Mouse (Mus musculus) embryonic facial prominence, embryonic 13.5 days (tissue): ENCODE measurements around the gene Ppp6r3. TPM values are rescaled to one million over a fixed set of nuclear protein-coding genes. Genes with fewer than 3 reads are reported as not detected.

ENCODE experiments used
- ATAC-seq: fragments of 200-750 bp; cut with Nextera tagmentation; 2 replicates; pipeline ENCODE4 v1.8.0; 2017; ENCODE audit warnings: low read depth; ENCODE audit not compliant: insufficient number of reproducible peaks, insufficient read depth, low FRiP score, low TSS enrichment
- H3K27ac ChIP-seq: fragments of 300-500 bp; sonication (generic); 2 replicates; pipeline ENCODE4 v1.5.1; 2015; ENCODE audit warnings: moderate library complexity, mild to moderate bottlenecking, inconsistent platforms
- H3K27me3 ChIP-seq: fragments of 300-500 bp; sonication (generic); 2 replicates; pipeline ENCODE4 v1.6.1; 2015; ENCODE audit warnings: mild to moderate bottlenecking, inconsistent platforms
- H3K36me3 ChIP-seq: fragments of 300-500 bp; sonication (generic); 2 replicates; pipeline ENCODE4 v1.6.1; 2015; ENCODE audit warnings: mild to moderate bottlenecking, inconsistent platforms
- H3K4me1 ChIP-seq: fragments of 300-500 bp; sonication (generic); 2 replicates; pipeline ENCODE4 v1.6.1; 2015; ENCODE audit warnings: inconsistent platforms
- H3K4me2 ChIP-seq: fragments of 300-500 bp; sonication (generic); 2 replicates; pipeline ENCODE4 v1.6.1; 2015; ENCODE audit warnings: moderate library complexity, mild to moderate bottlenecking, inconsistent platforms
- H3K4me3 ChIP-seq: fragments of 300-500 bp; sonication (generic); 2 replicates; pipeline ENCODE4 v1.5.1; 2015; ENCODE audit warnings: mild to moderate bottlenecking, inconsistent platforms
- H3K9ac ChIP-seq: fragments of 300-500 bp; sonication (generic); 2 replicates; pipeline ENCODE4 v1.6.1; 2015; ENCODE audit warnings: mild to moderate bottlenecking, inconsistent platforms
- H3K9me3 ChIP-seq: fragments of 300-500 bp; sonication (generic); 2 replicates; pipeline ENCODE4 v1.6.1; 2016; ENCODE audit warnings: inconsistent platforms
- WGBS: fragments of 180-500 bp; shearing (Covaris S2); methylation state at CpG from one replicate; pipeline ENCODE4 v1.1.7; 2015; ENCODE audit warnings: mixed read lengths; 5-methylcytosine and 5-hydroxymethylcytosine counted together
- polyA plus RNA-seq: library from polyadenylated mRNA; unstranded; fragments of >200 nt; fragmentation: Nextera tagmentation; extraction: Ambion mirVana; gene quantifications from 2 replicates; pipeline ENCODE4 v1.2.1, GENCODE M21; 2015

The Ppp6r3 gene
- polyA plus RNA-seq, 1 experiment from 2014 or later: 63.9 TPM

DNA sequence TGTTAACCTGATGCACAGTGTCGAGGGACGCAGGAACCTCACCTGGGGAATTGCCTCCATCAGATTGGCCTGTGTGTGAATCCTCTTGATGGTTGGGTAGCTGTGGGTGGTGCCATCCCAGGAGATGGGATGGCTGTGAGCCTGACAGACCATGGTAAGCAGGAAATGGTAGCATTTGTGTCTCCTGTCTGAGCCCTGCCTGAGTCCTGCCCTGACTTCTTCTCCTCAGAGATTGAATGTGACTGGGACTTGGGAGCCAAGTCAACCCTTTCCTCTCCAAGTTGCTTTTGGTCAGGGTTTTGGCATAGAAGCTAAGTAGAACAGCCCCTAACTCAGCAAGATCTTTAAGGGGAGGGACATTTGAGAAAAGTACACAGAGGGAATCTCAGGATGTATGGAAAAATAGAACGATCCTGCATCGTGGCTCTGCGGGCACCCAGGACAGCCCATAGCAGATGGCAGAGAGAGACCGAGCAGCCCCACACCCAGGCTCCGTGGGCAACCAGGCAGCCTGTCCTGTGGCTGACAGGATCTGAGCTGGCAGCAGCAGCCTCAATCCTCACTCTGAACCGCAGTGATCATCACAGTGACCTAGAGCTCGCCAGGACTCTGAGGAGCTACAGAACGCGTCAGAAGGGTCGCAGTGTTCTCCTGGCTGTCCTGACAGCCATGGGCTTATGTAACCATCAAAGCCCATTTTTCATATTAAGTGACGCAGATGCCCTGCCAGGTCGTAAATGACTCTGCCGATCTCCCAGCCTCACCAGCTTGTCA, 147.3 kb downstream of the Ppp6r3 start:
- H3K4me1 ChIP-seq: no peaks in the 10 kb centered on the region
- H3K36me3 ChIP-seq: no peaks in the 10 kb centered on the region
- H3K27ac ChIP-seq: no peak overlapping the region
- 0 out of 2 replicates have a peak overlapping the region, but pooled peaks have one; percentile 32 for H3K9ac ChIP-seq
- no peak for ATAC-seq
- no peak overlapping the region for H3K4me2 ChIP-seq
- no peaks in the 10 kb centered on the region for H3K9me3 ChIP-seq
- 81% methylated on average over 15 of the region's 15 CpGs for WGBS
- H3K27me3 ChIP-seq: no peaks in the 10 kb centered on the region
- no peak overlapping the region for H3K4me3 ChIP-seq

DNA sequence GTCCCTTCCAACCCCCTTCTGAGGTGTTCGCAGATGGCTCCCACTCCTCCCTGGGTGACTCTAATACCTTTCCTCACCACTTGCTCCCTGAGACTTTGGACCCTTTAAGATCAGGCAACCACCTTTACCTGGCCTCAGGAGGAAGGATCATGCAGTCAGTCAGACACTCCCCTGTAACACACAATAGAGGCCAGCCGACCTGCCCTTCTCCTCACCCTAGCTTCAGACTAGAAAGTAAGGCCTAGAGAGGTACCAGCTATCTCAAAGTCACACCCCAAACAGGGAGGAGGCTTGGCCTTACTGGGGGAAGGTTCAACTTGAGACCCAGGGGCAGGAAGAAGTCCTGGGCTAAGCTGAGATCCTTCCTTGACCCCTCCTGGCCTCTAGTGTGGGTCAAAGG, 151.3 kb downstream of the Ppp6r3 start:
- Histone ChIP-seq H3K9me3 (no peaks in the 10 kb centered on the region), H3K27ac (no peak overlapping the region), H3K4me3 (no peak overlapping the region), H3K4me2 (no peak overlapping the region), H3K4me1 (no peaks in the 10 kb centered on the region), H3K36me3 (no peaks in the 10 kb centered on the region), H3K9ac (no peak overlapping the region), H3K27me3 (no peaks in the 10 kb centered on the region)
- ATAC-seq: no peak
- 87% methylated on average over 2 of the region's 2 CpGs for WGBS

DNA sequence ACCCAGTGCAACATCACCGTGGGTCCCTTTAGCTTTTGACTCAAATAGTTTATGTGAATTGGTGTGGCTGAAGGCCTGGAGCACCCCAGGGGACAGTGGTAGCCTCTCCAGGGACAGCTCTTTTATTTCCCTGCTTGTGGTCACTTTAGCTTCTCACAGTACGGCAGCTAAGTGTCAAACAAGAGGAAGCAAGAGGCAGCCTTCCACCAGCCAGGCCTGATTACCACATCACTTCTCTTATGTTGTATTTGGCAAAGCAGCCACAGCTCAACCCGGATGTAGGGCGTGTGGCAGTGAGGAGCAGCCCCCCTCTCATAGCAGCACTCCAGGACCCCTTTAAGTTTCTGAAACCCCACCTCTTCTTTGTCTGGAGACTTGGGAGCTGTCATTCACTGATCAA, 152.6 kb downstream of the Ppp6r3 start:
- Histone ChIP-seq H3K9me3 (no peaks in the 10 kb centered on the region), H3K36me3 (no peaks in the 10 kb centered on the region), H3K9ac (no peak overlapping the region), H3K4me3 (no peak overlapping the region), H3K4me2 (no peak overlapping the region), H3K27ac (no peak overlapping the region), H3K4me1 (no peaks in the 10 kb centered on the region), H3K27me3 (no peaks in the 10 kb centered on the region)
- WGBS: 62% methylated on average over 4 of the region's 4 CpGs
- no peak for ATAC-seq

DNA sequence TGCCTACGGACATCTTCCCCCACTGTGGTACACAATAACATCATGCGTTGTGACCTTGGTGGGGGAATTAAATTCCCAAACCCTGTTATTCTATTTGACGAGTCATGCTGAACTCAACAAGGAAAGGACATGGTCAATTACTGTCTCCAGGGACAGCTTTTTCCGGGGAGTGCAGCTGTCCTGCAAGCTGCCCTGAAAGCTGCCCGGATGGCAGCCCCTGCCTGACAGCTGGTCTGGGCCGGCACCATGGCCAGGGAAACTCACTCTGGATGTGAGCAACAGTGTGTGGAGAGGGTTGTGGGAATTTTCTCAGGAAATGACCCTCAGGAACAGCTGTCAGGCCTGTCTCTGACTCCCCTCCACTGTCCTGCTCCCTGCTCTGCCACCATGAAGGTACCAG, 153.1 kb downstream of the Ppp6r3 start:
- ATAC-seq: no peak
- Histone ChIP-seq H3K4me2 (no peak overlapping the region), H3K27me3 (no peaks in the 10 kb centered on the region; the same call in 1 of the 2 replicates), H3K36me3 (no peaks in the 10 kb centered on the region), H3K27ac (no peak overlapping the region), H3K4me3 (no peak overlapping the region), H3K9me3 (no peaks in the 10 kb centered on the region), H3K9ac (no peak overlapping the region), H3K4me1 (no peaks in the 10 kb centered on the region)
- 59% methylated on average over 6 of the region's 6 CpGs for WGBS

DNA sequence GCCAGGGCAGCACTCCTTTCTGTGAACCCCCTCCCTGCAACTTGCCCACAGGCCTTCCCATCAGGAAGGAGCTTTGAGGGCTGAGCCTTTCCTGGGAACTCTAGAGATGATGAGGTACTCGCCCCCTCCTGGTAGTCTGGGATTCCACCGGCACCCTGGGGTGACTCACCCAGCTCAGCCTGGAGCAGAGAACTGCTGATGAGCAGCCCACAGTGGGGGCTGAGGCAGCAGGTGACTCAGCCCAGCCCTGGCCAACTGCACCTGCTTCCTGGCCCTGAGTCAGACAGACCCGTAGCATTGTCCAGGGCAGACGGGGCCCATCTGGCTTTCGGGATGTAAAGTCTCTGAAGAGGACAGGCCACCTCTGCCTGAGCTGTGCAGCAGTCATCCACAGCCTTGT, 156.3 kb downstream of the Ppp6r3 start:
- ATAC-seq: no peak
- 58% methylated on average over 5 of the region's 5 CpGs for WGBS
- no peaks in the 10 kb centered on the region for H3K9me3 ChIP-seq
- no peak overlapping the region for H3K9ac ChIP-seq
- peaks cover 25% of the 10 kb centered on the region for H3K27me3 ChIP-seq
- H3K36me3 ChIP-seq: no peaks in the 10 kb centered on the region
- H3K4me2 ChIP-seq: no peak overlapping the region
- no peak overlapping the region for H3K27ac ChIP-seq
- H3K4me3 ChIP-seq: no peak overlapping the region
- peaks cover 5% of the 10 kb centered on the region for H3K4me1 ChIP-seq

DNA sequence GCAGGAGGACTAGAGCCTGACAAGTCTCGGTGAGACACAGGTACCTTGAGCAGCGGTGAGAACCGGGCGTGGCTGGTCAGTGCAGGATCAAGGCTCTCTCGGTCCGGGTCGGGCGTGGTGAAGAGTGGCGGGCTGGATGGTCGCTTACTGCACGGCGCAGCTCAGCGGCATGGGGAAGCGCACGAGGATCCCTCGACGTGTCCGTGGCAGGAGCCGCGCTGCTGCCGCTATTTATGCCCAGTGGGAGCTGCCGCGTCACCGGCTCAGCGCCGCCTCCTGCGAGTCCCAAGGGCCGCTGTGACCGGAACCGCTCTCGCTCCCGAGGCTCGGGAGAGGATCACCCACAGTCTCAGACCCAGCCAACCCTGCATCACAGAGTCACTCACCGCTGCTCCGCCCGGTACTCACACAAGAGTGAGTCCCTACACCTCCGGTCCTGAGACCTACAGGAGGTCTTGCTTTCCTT, 161.2 kb downstream of the Ppp6r3 start, which contains the start of gene Gal:
Gene Gal, minus strand, starts transcription at position 277 of the 466 bp plus-strand sequence.
- H3K9ac ChIP-seq: peak within 1 kb of the TSS; percentile 60
- ATAC-seq: no peak
- 2% methylated on average over 37 of the region's 37 CpGs for WGBS

DNA sequence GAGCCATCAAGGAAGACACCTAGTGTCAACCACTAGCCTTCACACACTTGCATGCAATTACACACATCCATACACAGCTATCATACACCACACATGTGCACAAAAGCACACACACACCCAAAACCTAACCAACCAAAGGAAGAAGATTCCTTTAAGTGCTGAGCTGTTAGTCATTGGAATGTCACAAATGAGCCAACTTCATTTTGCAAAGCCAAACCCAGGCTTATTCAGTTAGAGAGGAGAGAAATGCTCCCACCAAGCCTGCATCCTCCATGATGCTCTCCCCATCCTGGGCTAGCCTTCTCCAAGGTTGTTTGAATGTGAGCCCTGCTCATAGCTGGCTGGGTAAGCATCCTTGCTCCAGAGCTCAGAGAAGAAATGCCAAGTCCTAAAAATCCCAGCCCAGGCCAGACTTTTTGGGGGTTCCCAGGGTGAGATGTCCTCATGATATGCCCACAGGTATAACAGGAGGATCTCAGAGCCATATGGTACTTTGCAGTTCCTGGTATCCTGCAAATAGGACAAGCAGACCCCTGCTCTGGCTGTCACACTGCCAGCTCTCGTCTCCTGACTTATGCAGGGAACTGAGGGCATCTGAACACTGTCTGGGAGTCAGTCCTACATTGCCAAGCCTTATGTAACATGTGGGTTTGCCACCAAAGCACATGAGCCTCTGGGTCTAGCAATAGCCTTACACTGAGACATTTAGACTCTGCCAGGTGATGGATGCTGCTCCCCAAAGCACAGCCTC, 169.8 kb downstream of the Ppp6r3 start:
- 55% methylated on average over 1 of the region's 1 CpGs for WGBS
- Histone ChIP-seq H3K36me3 (no peaks in the 10 kb centered on the region), H3K27ac (no peak overlapping the region), H3K4me1 (no peaks in the 10 kb centered on the region), H3K27me3 (no peaks in the 10 kb centered on the region), H3K9ac (no peak overlapping the region), H3K4me2 (no peak overlapping the region), H3K9me3 (no peaks in the 10 kb centered on the region), H3K4me3 (no peak overlapping the region)
- ATAC-seq: no peak

More for the DNA sequence above, 161.2 kb downstream of the Ppp6r3 start, which contains the start of gene Gal:
- Histone ChIP-seq H3K4me3 (peak within 1 kb of the TSS; percentile 40), H3K36me3 (no peaks in the 10 kb centered on the region), H3K4me2 (peak within 1 kb of the TSS; percentile 66), H3K4me1 (peaks cover 11% of the 10 kb centered on the region), H3K27me3 (peaks cover 51% of the 10 kb centered on the region), H3K9me3 (no peaks in the 10 kb centered on the region), H3K27ac (no peak within 1 kb of the TSS)

Other genes with a start within 250 kb of the Ppp6r3 start
- 0.21 and 0.22 TPM in 2 replicates for gene Tesmin, start 186.9 kb downstream of the Ppp6r3 start, polyA plus RNA-seq
- 1.7 and 2.9 TPM in 2 replicates for gene Gal, start 161.2 kb downstream of the Ppp6r3 start, polyA plus RNA-seq
- gene Lrp5, start 110.8 kb upstream of the Ppp6r3 start, polyA plus RNA-seq: 7.3 and 7.9 TPM in 2 replicates
- gene 1810055G02Rik, start 132.5 kb upstream of the Ppp6r3 start, polyA plus RNA-seq: 47.5 and 47.6 TPM in 2 replicates
- 34.1 and 36.0 TPM in 2 replicates for gene Kmt5b, start 191.7 kb upstream of the Ppp6r3 start, polyA plus RNA-seq